Mouse (Mus musculus): ENCODE measurements around the gene Defb47.

Defb47 gene

DNA sequence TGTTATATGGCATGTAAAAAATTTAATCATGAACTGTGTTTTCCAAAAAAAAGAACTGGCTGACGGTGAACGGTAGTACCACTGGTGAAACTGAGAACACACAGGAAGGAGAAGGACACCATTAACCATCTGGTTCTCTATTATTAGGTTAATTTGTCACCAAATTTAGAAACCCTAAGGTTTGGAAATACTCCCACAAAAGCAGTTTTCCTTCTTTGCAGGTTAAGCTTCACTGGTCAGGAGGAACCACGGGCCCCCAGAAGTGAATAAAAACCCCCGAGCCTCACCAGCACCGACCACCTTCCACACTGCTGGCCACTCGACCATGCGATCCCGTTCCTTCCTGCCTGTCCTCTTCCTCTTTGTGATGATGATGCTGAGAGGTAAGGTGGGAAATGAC, at the start of gene Defb47:
TSS of gene Defb47 (plus strand) at position 301 of the 400 bp plus-strand sequence.
- no peak for DNase-seq

DNA sequence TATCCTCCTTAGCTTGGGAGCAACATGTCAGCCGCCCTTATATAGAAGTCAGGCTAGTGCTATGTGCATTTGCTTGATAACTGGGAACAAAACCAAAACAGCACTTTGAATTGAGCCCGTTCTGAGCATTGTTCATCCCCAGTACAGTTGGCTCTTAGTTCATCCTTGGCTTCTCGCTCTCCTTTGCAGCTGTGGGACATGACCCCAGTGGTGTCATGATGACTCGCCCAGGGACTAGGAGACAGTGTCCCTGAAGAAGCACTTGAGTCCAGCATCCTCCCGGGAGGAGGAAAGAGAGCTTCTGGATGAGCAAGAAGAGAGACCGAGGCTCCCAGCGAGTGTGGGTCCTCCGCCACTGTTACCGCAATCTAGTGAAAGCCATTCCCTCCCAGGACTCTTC, 41.8 kb upstream of the Defb47 start:
- no peak for DNase-seq

DNA sequence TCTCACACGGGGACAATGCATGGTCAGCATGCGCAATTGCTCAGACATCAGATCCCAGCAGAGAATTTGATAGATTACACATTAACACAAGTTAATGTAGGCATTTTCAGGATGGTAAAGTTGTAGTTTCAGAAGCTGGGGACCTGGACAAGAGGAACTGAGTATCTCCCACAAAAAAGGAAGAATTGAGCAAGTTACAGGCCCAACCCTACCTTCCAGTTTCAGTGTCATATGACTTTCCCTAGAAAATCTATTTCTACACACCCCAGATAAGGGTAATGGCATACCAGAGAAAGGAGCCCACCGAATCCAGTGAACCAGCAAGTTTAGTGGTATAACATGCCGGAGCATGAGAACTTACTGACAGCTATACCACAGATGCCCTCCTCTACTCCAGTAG, 34.2 kb upstream of the Defb47 start:
- no peak for DNase-seq

DNA sequence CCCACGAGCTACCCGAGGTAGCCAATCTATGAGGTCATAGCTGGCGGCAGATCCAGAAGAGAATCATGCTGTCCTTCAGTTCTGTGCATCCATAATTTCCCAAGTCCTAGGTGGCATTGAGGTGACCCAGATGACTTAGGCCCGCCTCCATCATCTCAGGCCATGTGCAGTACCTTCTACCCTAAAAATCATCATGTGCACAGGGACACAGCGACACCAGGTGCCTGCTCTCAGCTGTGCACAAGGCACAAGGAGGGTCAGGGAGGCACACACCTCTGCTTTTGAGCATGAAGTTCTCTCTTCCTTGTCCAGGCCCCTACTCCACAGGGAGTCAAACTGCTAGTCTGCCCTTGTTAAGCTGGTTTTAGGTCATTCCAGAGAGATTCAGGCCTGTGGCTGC, 32.5 kb upstream of the Defb47 start:
- DNase-seq: no peak

DNA sequence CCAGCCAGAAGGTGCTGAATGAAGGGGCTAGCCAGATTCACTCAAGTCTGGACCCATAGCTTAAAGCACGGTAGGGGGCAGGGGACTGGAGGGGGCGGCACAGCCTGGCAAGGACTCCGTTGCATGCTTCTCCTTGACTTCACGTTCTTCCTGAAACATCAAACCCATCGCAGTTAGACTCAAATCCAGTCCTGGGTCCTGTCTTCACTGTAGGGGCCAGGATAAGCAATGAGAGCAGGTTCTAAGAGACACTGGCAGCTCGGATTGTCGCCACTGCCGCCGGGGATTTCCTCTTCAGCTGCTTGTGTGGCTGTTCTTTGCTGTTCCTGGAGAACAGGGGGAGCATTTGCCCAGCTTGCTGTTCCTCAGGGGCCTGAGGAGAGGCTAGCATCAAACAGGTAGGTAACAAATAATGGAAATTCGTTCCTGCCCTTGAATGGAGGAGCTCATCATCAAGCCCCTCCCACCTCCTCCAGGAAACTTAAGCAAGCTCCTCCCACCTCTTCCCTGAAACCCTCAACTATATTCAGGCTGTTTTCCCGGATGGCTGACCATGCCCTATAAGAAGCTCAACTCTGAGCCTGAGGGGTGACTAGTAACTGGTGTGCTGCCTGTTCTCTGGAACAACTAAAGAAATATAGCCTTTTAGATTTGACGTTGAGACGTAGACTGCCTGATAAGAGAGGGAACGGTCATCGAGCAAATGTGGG, 31.9 kb upstream of the Defb47 start:
- no peak for DNase-seq

DNA sequence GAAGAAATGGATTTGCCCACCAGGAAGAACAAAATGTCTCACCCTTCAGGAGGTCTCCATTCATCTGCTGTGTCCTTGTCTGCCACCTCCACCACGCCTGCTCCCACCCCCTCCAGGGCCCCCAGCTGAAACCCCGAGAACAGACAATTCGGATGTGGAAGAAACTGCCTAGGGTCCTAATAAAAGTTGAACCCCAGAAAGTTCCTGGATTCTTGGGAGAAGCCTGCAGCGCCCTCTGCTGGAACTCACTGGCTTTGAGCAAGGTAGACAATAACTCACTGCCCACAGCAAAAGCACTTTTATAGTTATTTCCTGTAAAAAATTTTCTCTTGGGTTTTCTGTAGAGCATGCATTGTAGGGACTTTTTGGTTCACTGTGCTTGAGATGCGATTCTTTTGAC, 22.8 kb upstream of the Defb47 start:
- peak; percentile 88 for DNase-seq

DNA sequence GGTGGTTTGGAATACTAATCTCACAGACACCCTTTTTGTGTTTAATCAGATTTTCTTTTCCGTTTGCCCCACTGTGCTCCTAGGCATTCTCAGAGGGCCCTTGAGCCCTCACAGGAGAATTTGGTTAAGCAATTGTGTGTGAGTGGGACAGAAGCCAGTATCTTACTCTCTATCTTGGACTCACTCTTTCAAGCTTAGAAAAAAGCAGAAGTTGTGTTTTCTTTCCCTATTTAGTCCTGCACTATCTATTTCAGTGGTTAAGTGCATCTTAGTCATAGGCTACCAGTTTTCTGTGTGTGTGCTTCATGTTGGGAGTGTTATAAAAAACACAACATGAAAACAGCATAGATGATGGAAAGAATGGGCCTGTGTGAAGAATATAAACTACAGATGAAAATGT, 18.1 kb upstream of the Defb47 start:
- no peak for DNase-seq

DNA sequence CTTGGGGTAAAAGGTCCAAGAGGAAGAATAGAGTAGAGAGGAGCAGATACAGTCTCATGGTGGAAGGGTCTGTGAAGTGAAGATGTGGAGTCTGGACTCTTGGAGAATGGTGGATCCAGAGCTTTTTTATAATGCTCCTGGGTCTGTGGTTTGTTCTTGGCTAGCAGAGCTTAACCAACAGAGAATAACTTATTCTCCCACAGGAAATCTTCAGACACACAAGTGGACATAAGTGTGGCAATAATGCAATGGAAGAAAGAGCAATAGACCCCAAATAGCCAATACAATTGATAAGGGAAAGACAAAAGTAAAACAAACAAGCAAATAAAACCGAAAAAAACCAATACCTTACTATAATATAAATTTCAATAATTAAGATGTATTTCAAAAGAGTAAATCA, 13.5 kb upstream of the Defb47 start, which contains the start of gene Defb48:
TSS of gene Defb48 (minus strand) at position 101 of the 400 bp plus-strand sequence.
- no peak for DNase-seq

DNA sequence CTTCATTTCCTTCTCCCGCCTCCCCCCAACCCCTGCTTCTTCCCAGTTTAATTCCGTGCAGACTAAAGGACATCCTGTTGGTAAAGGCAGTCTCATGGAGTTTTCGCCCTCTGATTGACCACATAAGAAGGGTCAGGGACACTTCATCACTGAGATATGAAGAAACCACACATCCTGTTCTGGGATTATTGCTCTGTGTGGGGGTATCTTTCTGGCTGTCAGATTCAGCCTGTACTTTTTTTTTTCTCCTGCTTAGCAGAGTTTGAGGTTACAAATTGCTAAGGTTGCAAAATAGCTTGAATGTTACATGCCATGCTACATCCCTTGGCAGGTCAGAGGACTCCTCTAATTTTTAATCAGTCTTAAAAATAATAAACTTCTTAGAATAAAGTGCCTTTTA, 6.6 kb upstream of the Defb47 start:
- DNase-seq: no peak

DNA sequence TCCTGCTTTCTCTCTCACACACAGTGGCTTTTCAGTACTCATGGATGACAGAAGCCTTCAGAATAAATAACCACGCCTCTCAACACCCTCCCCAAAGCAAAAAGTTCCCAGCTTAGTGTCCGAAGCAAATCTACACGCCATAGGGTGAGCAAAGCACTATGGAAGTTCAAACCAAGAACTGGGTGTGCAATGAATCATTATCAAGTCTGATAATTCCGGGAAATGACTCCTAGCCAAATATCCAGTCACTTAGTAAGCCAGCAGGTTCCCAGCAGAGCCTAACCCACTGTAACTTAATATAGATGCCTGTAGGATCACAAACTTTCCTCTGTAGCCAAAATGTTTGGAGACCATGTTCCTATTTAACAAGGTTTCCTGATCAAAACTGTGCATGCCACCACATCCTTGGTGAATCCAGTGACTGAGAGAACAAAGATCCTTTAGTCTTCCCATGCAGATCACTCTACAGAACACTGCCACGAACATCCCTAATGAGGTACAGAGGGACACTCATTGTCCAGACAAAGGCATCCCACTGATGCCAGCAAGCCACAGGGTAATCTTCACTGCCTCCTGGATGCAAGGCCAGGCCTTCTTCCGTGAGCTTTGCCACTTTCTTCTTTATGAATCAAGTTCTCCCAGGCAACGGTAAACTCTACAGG, 5.9 kb upstream of the Defb47 start:
- DNase-seq: no peak

DNA sequence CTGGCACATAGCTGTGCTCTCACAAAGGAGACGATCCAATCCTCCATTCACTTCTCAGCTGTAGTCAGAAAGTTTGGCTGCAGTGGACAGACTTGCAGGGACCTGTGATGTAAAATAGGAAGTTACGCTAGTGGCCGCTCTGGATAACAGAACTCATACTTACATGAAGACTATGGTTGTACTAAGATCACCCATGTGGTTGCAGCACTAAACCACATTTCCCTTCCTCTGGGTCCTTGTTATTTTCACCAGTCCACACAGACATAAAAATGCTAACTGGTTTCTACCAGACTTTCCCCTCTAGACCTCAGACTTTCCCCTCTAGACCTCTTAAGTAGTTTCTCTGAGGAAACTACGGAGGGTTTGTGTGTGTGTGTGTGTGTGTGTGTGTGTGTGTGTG, 1.1 kb downstream of the Defb47 start:
- no peak for DNase-seq

DNA sequence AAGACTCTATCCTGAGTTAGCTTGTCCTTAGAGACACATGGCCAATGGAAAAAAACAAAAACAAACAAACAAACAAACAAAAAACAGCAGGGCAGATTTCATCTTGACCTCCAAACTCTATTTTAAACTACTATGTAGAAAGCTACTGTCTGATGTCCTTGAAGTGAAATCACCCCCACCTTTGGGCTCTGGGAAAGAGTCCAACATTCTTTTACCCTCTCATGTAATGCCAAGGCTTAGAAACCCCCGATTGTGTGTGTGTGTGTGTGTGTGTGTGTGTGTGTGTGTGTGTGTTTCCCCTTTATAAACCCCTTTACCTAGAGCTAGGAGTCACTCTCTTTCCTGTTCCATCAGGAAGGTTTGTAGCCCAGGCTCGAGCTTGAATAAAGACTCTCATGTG, 4.7 kb downstream of the Defb47 start:
- DNase-seq: no peak

DNA sequence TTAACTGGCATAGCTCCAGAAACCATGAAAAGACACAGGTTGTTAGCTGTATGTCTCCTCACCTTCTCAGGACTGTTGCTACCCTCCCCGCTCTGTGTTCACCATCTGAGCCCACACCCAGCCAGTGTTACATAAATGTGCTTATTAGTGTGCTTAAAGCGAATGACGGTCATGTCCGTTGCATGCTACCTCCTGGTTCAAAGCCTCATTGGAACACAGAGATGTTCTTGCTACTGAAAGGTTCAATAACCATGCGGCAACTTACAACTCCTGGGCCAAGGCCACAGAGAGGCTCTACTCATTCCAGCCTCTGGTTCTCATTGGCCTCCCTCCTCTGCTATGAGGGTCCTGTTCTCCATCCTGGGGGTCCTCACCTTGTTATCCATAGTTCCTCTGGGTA, 13.6 kb downstream of the Defb47 start, which contains the start of gene Defb43:
TSS of gene Defb43 (plus strand) at position 301 of the 400 bp plus-strand sequence.
- DNase-seq: no peak

DNA sequence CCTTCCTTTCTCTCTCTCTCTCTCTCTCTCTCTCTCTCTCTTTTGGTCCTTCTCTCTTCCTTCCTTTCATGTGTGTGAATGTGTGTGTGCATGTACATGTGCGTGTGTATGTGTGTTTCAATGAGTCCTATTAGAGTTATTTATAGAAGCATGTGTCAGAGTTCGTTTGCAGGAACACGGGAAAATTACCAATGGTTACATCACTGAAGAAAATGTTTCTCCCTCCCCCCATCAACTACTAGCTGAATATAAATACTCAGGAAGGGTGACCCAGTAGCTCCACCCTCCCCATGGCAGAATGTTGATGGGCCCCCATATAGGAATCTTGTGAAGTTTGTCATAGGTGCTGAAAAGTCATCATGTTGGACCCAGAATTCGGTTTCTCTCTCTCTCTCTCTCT, 15.2 kb downstream of the Defb47 start:
- no peak for DNase-seq

DNA sequence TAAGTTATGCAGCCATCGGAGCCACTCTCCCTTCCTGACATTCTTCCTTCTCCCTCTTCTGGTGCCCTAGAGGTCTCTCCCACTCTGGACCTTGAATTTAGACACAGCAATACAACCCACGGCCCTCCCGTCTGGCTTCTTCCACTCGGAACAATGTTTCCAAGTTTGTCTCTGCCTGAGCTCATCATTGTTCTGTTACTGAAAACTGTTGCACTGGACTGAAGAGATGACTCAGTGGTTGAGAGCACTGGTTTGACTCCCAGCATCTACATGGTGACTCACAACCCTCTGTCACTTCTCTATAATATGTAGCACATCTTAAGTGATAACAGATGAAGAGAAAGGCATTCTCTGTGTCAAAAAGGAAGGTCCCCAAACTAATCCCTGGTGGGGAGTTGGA, 16.8 kb downstream of the Defb47 start:
- no peak for DNase-seq

DNA sequence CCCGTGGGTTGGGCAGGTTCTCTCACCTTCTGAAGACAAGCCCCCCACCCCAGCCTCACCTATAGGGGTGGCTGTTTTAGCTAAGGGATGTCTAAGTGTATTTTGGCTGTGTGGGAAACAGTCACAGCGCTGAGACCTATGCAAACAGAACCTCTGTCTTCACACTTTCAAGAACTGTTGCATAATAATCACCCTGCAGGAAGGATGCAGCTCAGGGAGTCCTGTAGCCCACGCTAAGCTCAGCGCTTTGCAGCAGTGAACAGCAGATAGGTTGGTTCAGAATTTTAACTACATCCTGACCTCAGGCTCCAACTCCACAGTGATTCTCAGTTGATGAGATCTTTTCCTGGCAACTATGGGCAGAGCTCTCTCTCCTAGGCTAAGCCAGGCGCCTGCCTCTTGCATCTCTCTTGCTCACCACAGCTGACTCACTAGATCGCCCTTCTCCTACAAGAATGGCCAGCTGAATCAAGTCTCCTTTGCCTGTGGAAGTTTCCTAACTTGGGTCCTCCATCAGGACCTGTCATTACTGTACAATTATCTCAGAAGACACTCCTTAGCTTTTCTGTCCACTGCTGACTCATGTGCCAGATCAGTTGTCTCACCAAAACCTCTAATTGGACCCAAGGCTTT, 22.8 kb downstream of the Defb47 start:
- DNase-seq: no peak

DNA sequence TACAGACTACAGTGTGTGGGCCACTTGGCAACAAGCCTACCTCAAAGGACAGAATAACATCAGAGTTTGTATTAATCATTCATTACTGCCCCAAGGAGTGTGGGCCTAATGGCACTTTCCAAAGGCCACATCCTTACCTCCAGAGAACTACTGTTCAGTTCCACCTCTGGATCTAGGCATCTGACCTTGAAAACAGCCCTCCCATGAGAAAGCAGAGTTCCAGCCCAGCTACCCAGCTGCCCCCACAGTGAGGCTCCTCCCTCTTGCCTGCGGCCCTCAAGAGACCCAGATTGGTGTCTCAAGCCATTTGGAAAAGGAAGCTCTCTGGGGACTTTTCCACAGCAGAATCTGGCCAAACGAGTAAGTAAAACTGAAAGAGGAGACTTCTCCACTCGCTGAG, 48.8 kb downstream of the Defb47 start, which contains the start of gene Defb42:
TSS of gene Defb42 (plus strand) at position 301 of the 400 bp plus-strand sequence.
- DNase-seq: no peak

DNA sequence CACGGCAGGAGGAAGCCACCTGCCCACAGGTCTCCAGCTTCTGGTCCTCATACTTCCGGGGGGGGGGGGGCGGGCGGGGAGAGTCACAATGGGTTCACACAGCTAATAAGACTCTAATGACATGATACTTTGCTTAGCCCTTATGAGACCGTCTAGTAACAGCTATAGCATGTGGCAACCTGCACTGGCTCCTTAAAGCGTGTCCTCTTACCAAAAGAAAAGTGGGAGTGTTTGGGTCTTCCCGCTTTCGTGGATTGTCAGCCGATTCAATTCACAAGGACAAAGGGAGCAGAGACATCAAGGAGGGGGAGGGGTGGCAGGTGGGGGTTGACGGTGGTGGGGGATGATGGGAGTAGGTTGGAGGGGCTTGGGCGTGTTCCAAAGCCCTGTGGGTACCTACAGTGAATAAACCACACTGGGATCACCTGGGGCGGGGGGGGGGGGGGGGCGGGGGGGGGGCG, 52.1 kb downstream of the Defb47 start, which contains the start of gene Defb30:
TSS of gene Defb30 (minus strand) at position 51 of the 461 bp plus-strand sequence.
- DNase-seq: no peak
